Mouse (Mus musculus) gastrocnemius, adult 18-20 months (tissue): Measurements from ENCODE around the gene Medag. TPM values are rescaled to one million over a fixed set of nuclear protein-coding genes. Genes with fewer than 3 reads are reported as not detected.

Experiments
- DNase-seq: peaks from one replicate; pipeline ENCODE4 v3.0.0; 2021; ENCODE audit warnings: low spot score
- total RNA-seq, 2 experiments: library from RNA; stranded (reverse); gene quantifications; 2 replicates each; pipeline ENCODE4 v1.2.3; 2021

Medag gene
- total RNA-seq, 2 experiments from 2014 or later: 9.5 to 15.6 TPM

- no peak for DNase-seq
Measured at GRCm38 (mm10) chr5:149474701-149475468, 63.3 kb downstream of the Medag start.

Other genes starting within 250 kb of the Medag start
- 10 to 100 TPM; 27.4 to 30.9 TPM for gene Uspl1, start 227.4 kb upstream of the Medag start, total RNA-seq
- 100 to 1,000 TPM; 100 to 119 TPM for gene Hmgb1, start 227.3 kb upstream of the Medag start, total RNA-seq
- gene Alox5ap, start 147.0 kb upstream of the Medag start, total RNA-seq: 1 to 10 TPM; 5.3 to 6.7 TPM
- gene Tex26, start 27.9 kb downstream of the Medag start, total RNA-seq: not detected
- gene Wdr95, start 116.9 kb downstream of the Medag start, total RNA-seq: not detected
- gene Hsph1, start 224.6 kb downstream of the Medag start, total RNA-seq: 10 to 100 TPM; 60.1 to 86.6 TPM